Mouse (Mus musculus) megakaryocyte, embryonic 14.5 days (primary cell): ENCODE measurements around the gene Pip5kl1. TPM values are rescaled to one million over a fixed set of nuclear protein-coding genes. Genes with fewer than 3 reads are reported as not detected.

Experiments used
- H3K27me3 ChIP-seq: replicated peaks from 2 replicates; pipeline ENCODE3; 2012; ENCODE audit warnings: inconsistent platforms
- H3K36me3 ChIP-seq: replicated peaks from 2 replicates; pipeline ENCODE3; 2012; ENCODE audit warnings: low read length, inconsistent platforms, mixed read lengths
- H3K4me1 ChIP-seq: 2 replicates; pipeline ENCODE4 v1.6.1; 2012; ENCODE audit warnings: inconsistent platforms
- H3K4me3 ChIP-seq: replicated peaks from 2 replicates; pipeline ENCODE3; 2012; ENCODE audit warnings: moderate library complexity, mild to moderate bottlenecking, inconsistent platforms
- H3K9me3 ChIP-seq: 2 replicates; pipeline ENCODE4 v1.6.1; 2012; ENCODE audit warnings: inconsistent platforms
- FLI1 ChIP-seq: IDR thresholded peaks from 2 replicates; pipeline ENCODE4 v1.6.1; 2012; ENCODE audit warnings: low read length, inconsistent platforms, mixed read lengths
- GATA1 ChIP-seq: IDR thresholded peaks from 3 replicates; pipeline ENCODE4 v1.6.1; 2012; ENCODE audit warnings: mixed read lengths, low read length, inconsistent platforms, borderline replicate concordance
- polyA plus RNA-seq: library from polyadenylated mRNA; stranded (reverse); fragments of >175 nt; gene quantifications from 2 replicates; pipeline ENCODE4 v1.2.3, GENCODE M21; 2012; ENCODE audit warnings: low replicate concordance; ENCODE audit not compliant: insufficient read depth

Gene Pip5kl1
- polyA plus RNA-seq, 1 experiment: not detected

GRCm38 (mm10) chr2:32631737-32632394, 57.3 kb downstream of the Pip5kl1 start:
- peaks cover 42% of the 10 kb centered on the region for H3K36me3 ChIP-seq
- H3K27me3 ChIP-seq: peaks cover 2% of the 10 kb centered on the region
- H3K9me3 ChIP-seq: no peaks in the 10 kb centered on the region
- TF ChIP-seq GATA1 (no peak), FLI1 (no peak)
- H3K4me3 ChIP-seq: peak overlapping the region; percentile 11
- peaks cover 94% of the 10 kb centered on the region for H3K4me1 ChIP-seq

Other genes with a start within 250 kb of the Pip5kl1 start
- 103 and 163 TPM in 2 replicates for gene Ciz1, start 222.5 kb upstream of the Pip5kl1 start, polyA plus RNA-seq
- 3.6 and 6.2 TPM in 2 replicates for gene Dnm1, start 221.5 kb upstream of the Pip5kl1 start, polyA plus RNA-seq
- 74.3 and 79.5 TPM in 2 replicates for gene 1110008P14Rik, start 192.9 kb upstream of the Pip5kl1 start, polyA plus RNA-seq
- 15.0 and 32.0 TPM in 2 replicates for gene Lcn2, start 186.5 kb upstream of the Pip5kl1 start, polyA plus RNA-seq
- gene Ptges2, start 178.9 kb upstream of the Pip5kl1 start, polyA plus RNA-seq: 2.5 and 3.4 TPM in 2 replicates
- 3.9 and 10.8 TPM in 2 replicates for gene Naif1, start 124.3 kb upstream of the Pip5kl1 start, polyA plus RNA-seq
- gene Slc25a25, start 123.4 kb upstream of the Pip5kl1 start, polyA plus RNA-seq: 7.3 and 7.9 TPM in 2 replicates
- 0.64 and 1.8 TPM in 2 replicates for gene Fam102a, start 39.5 kb upstream of the Pip5kl1 start, polyA plus RNA-seq
- 2.8 and 10.0 TPM in 2 replicates for gene Dpm2, start 3.9 kb upstream of the Pip5kl1 start, polyA plus RNA-seq
- not detected in 2 replicates for gene 9430097D07Rik, start 887 bp downstream of the Pip5kl1 start, polyA plus RNA-seq
- gene St6galnac4, start 12.3 kb downstream of the Pip5kl1 start, polyA plus RNA-seq: 16.3 and 18.9 TPM in 2 replicates
- gene St6galnac6, start 24.9 kb downstream of the Pip5kl1 start, polyA plus RNA-seq: 36.4 and 40.9 TPM in 2 replicates
- gene Ak1, start 47.0 kb downstream of the Pip5kl1 start, polyA plus RNA-seq: 11.0 and 12.2 TPM in 2 replicates
- gene Eng, start 71.8 kb downstream of the Pip5kl1 start, polyA plus RNA-seq: 90.6 and 227 TPM in 2 replicates
- 39.7 and 57.5 TPM in 2 replicates for gene Fpgs, start 129.3 kb downstream of the Pip5kl1 start, polyA plus RNA-seq
- 148 and 403 TPM in 2 replicates for gene Cdk9, start 138.3 kb downstream of the Pip5kl1 start, polyA plus RNA-seq
- gene Sh2d3c, start 146.3 kb downstream of the Pip5kl1 start, polyA plus RNA-seq: 13.4 and 21.1 TPM in 2 replicates
- 3.0 TPM in 1 of 2 replicates, not detected in the other for gene 6330409D20Rik, start 166.2 kb downstream of the Pip5kl1 start, polyA plus RNA-seq
- 30.1 and 93.0 TPM in 2 replicates for gene Tor2a, start 182.4 kb downstream of the Pip5kl1 start, polyA plus RNA-seq
- 0.03 and 1.9 TPM in 2 replicates for gene Ttc16, start 200.8 kb downstream of the Pip5kl1 start, polyA plus RNA-seq
- gene Ptrh1, start 201.0 kb downstream of the Pip5kl1 start, polyA plus RNA-seq: 2.6 TPM in 1 of 2 replicates, not detected in the other
- not detected in 2 replicates for gene Cfap157, start 209.6 kb downstream of the Pip5kl1 start, polyA plus RNA-seq